Mouse (Mus musculus) cerebellum, adult 2 months (tissue): ENCODE data around the gene Rnf34. TPM values are rescaled to one million over a fixed set of nuclear protein-coding genes. Genes with fewer than 3 reads are reported as not detected.
A peak's percentile ranks its signal among the peaks of the same experiment; 100 is the strongest.

Experiments
- DNase-seq, 2 experiments: peaks; one replicate each; pipeline ENCODE4 v3.0.0; 2021
- H3K27ac ChIP-seq: fragments of 200-500 bp; 2 replicates; pipeline ENCODE4 v1.5.1; 2012; ENCODE audit warnings: low read length, control low read depth, inconsistent platforms; ENCODE audit not compliant: insufficient read depth
- H3K27me3 ChIP-seq: fragments of 200-500 bp; 2 replicates; pipeline ENCODE4 v1.6.1; 2012; ENCODE audit warnings: inconsistent platforms, mild to moderate bottlenecking, low read length, moderate library complexity; ENCODE audit not compliant: control insufficient read depth, insufficient read depth
- H3K4me1 ChIP-seq: fragments of 200-500 bp; 2 replicates; pipeline ENCODE4 v1.6.1; 2011; ENCODE audit warnings: low read length; ENCODE audit not compliant: control insufficient read depth, insufficient read depth
- H3K4me3 ChIP-seq: fragments of 200-500 bp; replicated peaks from 2 replicates; pipeline ENCODE3; 2011; ENCODE audit warnings: mild to moderate bottlenecking, low read depth, low read length, control low read depth; ENCODE audit not compliant: insufficient read depth
- CTCF ChIP-seq: fragments of 200-500 bp; IDR thresholded peaks from 2 replicates; pipeline ENCODE4 v1.5.1; 2011; ENCODE audit warnings: low read depth, mild to moderate bottlenecking, control low read depth, low read length, moderate library complexity, borderline replicate concordance; ENCODE audit not compliant: insufficient read depth
- POLR2A ChIP-seq: fragments of 200-500 bp; IDR thresholded peaks from 2 replicates; pipeline ENCODE4 v1.6.1; 2011; ENCODE audit warnings: low read length, control low read depth, borderline replicate concordance; ENCODE audit not compliant: insufficient read depth
- WGBS: fragments of 180-500 bp; shearing (Covaris S2); methylation state at CpG from one replicate; pipeline ENCODE4 v1.1.7; 2018; 5-methylcytosine and 5-hydroxymethylcytosine counted together
- polyA plus RNA-seq: library from polyadenylated mRNA; depleted of rRNA; stranded (reverse); fragments of >200 nt; gene quantifications from 2 replicates; pipeline ENCODE4 v1.2.3, GENCODE M21; 2012

Rnf34 gene
- polyA plus RNA-seq, 1 experiment, result 44.8 TPM

DNA sequence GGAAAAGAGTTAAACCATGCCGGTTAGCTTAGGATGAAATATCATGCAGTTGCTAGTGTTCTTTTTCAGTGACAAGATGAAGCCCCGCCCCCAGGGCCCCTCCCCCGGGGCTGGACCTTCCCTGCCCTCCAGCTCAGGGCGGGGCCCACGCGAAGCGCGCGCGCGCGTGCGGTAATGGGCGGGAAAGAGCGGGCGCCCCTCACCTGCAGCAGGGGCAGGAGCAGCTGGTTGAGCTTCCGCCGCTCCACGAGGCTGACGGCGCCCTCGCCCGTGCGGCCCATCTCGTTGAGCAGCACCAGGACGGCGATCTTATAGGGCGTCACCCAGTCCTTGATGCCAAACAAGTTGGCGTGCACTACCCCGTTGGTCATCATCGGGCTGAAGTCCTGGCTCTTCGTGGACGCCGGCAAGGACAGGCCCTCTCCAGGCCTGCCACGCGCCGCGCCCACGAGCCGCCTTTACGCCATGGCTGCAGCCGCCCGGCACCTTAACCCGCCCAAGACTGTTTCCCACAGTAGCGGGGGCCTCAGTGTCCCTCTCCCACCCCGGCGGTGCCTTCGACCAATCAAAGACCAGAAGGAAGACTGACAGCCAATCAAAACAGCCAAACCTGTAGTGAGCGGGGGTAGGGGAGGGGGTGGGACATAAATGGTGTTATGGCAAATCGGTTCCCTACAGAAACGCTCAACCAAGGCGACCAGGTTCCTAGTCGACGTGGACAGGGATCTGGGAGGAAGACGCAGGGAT is 28.9 kb upstream of the Rnf34 start, which contains the start of gene Anapc5:
TSS of gene Anapc5 (minus strand) at position 563 of the 747 bp plus-strand sequence.
- DNase-seq, result peak; percentile 92 to 95
- Histone ChIP-seq H3K27me3 (no peaks in the 10 kb centered on the region), H3K4me3 (peak within 1 kb of the TSS; percentile 82), H3K4me1 (no peaks in the 10 kb centered on the region), H3K27ac (peak within 1 kb of the TSS; percentile 60)
- under 1% methylated on average over 55 of the region's 55 CpGs for WGBS
- no peak for TF ChIP-seq CTCF
- TF ChIP-seq POLR2A, result peak; percentile 80

DNA sequence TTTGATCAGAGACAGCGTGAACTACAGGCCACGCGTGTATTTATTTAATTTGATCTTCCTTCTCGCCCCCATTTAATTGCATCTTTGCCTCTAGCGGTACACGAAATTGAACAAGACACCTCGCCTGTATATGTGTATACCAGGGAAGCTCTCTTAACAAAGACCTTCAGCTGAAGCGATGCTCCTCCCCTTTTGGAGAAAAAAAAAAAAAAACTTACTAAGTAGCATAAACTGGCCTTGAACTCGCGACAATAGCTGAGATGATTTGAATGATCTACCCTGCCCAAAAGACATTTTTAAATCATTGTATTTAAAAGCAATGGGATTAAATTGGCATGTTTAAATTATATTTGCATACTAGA is 28.3 kb upstream of the Rnf34 start:
- under 1% methylated on average over 10 of the region's 10 CpGs for WGBS
- Histone ChIP-seq H3K4me3 (peak overlapping the region; percentile 82), H3K27me3 (no peaks in the 10 kb centered on the region), H3K27ac (peak overlapping the region; percentile 60; the same call in 1 of the 2 replicates), H3K4me1 (no peaks in the 10 kb centered on the region)
- no peak for TF ChIP-seq CTCF
- no peak for TF ChIP-seq POLR2A
- no peak for DNase-seq

DNA sequence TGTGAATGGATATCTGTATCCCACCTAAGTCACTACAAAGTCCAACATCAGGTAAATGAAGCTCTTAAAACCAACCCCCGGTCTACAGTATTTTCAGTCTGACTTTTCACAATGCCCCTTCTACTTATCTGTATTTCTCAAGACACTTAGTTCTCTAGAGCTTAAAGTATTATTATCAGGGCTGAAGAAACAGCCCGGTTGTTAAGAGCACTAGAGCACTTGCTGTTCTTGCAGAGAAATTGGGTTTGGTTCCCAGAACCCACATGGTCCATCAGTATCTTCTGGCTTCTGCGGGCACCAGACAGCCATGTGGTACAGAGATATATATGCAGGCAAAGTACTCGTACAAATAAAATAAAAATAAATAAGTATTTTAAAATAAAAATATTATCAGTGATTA is 27.4 kb upstream of the Rnf34 start:
- WGBS, result 93% methylated on average over 4 of the region's 4 CpGs
- Histone ChIP-seq H3K27me3 (no peaks in the 10 kb centered on the region), H3K27ac (no peak overlapping the region), H3K4me1 (no peaks in the 10 kb centered on the region), H3K4me3 (no peak overlapping the region)
- TF ChIP-seq CTCF (no peak), POLR2A (no peak)
- DNase-seq, result no peak

DNA sequence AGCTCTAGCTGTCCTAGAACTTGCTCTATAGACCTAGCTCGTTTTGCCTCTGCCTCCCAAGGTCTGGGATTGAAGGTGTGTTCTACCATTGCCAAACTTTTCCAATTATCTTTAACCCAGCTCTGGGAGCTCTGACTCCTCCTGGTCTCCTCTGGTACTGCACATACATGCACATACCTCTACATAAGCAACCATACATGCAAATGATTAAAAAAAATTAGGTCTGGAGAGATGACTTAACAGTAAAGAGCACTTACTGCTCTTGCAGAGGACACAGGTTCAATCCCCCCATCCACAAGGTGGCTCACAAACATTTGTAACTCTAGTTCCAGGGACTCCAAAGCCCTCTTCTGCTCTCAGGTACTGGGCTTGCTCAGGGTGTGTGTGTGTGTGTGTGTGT is 25.9 kb upstream of the Rnf34 start:
- 53% methylated on average over 1 of the region's 1 CpGs for WGBS
- DNase-seq, result no peak
- Histone ChIP-seq H3K4me1 (no peaks in the 10 kb centered on the region), H3K27ac (no peak overlapping the region), H3K27me3 (no peaks in the 10 kb centered on the region), H3K4me3 (no peak overlapping the region)
- TF ChIP-seq POLR2A (no peak), CTCF (no peak)

DNA sequence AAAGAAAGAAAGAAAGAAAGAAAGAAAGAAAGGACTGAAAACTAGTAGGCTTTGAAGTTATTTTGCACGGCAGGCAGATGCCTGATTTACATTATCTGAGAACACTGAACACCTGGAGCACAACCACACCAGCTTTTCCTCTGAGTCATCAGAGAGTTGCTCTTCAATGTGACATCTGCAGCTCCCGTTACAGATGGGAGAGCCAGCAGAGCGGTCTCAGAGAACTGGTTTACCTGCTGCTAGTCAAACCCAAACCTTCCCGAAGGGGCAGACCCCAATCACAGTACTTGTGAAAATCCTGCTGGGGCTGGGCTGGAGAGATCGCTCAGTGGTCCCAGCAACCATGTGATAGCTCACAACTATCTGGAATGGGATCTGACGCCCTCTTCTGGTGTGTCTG is 25.4 kb upstream of the Rnf34 start:
- Histone ChIP-seq H3K4me3 (no peak overlapping the region), H3K4me1 (no peaks in the 10 kb centered on the region), H3K27me3 (no peaks in the 10 kb centered on the region), H3K27ac (no peak overlapping the region)
- 66% methylated on average over 6 of the region's 6 CpGs for WGBS
- TF ChIP-seq CTCF (no peak), POLR2A (no peak)
- DNase-seq, result no peak

DNA sequence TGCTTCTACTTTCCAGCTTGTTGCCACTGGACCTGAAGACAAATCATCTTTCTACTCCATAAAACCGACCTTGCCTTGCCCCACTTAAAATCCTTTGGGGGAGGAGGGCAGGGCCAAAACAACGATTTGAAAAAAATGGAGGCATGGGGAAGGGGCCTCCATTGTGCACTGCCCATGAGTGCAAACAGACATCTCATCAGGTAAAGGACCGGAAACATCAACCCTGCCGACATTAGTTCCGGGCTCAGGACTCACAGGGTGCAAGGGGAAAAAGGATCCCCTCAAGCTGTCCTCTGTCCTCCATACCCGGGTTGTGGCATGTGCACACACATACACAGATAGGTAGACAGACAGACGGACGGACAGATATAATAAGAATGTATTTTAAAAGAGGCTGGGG is 24.7 kb upstream of the Rnf34 start:
- Histone ChIP-seq H3K4me3 (no peak overlapping the region), H3K4me1 (no peaks in the 10 kb centered on the region), H3K27me3 (no peaks in the 10 kb centered on the region), H3K27ac (no peak overlapping the region)
- no peak for DNase-seq
- WGBS, result 81% methylated on average over 8 of the region's 8 CpGs
- no peak for TF ChIP-seq POLR2A
- no peak for TF ChIP-seq CTCF

DNA sequence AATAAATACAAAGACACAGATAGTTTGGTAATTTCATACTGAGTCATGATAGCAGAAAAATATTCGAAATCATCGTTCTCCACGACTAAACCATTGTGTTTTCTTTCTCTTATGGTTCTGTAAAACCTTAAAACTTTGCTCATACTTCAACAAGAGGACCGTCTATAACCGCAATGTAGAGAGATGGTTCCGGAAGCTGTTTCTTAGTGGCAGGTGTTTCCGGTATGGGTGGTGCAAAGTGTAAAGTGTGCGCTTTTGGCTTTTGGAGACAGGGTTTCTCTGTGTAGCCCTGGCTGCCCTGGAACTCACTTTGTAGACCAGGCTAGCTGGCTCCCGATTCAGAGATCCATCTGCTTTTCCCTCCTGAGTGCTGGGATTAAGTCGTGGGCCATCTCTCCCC is 17.3 kb upstream of the Rnf34 start:
- 84% methylated on average over 10 of the region's 10 CpGs for WGBS

DNA sequence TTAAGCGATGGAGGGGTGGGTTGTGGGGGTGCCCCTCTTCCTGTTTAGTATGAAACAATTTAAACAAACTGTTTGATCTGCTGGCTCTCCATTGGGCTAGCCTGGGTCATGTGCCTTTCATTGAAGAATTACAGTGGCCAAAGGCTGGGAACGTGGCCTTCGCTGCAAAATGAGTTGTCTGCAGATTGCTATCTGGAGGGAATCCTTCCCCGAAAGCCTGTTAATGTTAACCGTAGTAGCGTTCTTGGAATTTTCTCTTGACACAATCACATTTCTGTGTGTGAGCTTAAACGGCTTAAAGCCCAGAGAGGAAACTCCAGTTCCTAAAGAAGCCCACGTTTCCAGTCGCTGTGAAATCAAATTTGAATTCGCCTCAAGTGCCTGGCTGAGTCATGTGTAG is 16.9 kb upstream of the Rnf34 start:
- H3K27me3 ChIP-seq, result no peaks in the 10 kb centered on the region
- no peak overlapping the region for H3K27ac ChIP-seq
- 87% methylated on average over 10 of the region's 10 CpGs for WGBS
- no peak for DNase-seq
- no peaks in the 10 kb centered on the region for H3K4me1 ChIP-seq
- TF ChIP-seq CTCF (no peak), POLR2A (no peak)
- no peak overlapping the region for H3K4me3 ChIP-seq

More for the DNA sequence above, 17.3 kb upstream of the Rnf34 start:
- DNase-seq, result no peak
- H3K4me1 ChIP-seq, result no peaks in the 10 kb centered on the region
- no peaks in the 10 kb centered on the region for H3K27me3 ChIP-seq
- TF ChIP-seq POLR2A (no peak), CTCF (no peak)
- no peak overlapping the region for H3K27ac ChIP-seq
- H3K4me3 ChIP-seq, result no peak overlapping the region

DNA sequence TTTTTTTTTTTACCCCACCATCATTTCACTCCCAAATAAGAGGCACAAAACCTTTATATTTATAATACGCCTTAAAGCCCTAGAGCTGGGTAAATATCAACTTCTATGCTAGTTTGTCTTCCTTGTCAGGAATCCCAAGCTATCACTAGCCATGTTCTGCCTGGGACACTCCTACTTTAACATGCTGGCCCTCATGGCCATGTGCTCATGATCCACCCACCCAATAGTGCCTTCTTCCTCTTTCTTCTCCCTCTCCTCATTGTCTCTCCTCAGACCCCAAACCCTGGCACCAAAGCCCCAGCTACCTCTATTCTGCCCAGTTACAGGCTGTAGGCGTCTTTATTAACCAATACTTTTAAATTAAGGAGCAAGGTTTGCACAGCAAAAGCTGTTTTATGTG is 8.7 kb upstream of the Rnf34 start:
- H3K27ac ChIP-seq, result no peak overlapping the region
- no peak overlapping the region for H3K4me3 ChIP-seq
- H3K27me3 ChIP-seq, result no peaks in the 10 kb centered on the region
- no peak for DNase-seq
- TF ChIP-seq POLR2A, result no peak
- TF ChIP-seq CTCF, result no peak
- 94% methylated on average over 2 of the region's 2 CpGs for WGBS
- no peaks in the 10 kb centered on the region for H3K4me1 ChIP-seq
